Mouse (Mus musculus): Measurements from ENCODE around the gene Nbas.
A peak's percentile ranks its signal among the peaks of the same experiment; 100 is the strongest.

Gene Nbas

GRCm38 (mm10) chr12:13410191-13410590 is 141.3 kb downstream of the Nbas start:
- DNase-seq = no peak

DNA sequence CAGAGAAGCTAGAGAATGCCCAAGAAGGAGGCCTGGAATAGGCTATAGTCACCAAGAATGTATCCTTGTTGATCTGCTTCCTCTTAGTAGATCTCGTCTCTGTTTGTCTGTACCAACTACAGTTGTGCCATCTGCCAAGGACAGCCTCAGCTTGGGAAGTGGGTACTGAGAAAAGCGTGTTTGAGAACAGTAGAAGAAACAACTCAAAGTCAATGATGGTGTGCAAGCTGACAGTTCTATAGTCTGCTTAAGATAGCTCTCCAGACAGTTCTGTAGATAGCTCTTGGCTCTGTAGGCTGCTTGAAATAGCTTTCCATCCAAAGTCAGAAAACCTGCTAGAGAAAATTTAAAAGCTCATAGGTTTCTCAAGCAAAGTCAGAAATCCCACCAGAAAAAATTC is 149.7 kb downstream of the Nbas start:
- DNase-seq = peak; percentile 6

- DNase-seq = no peak
Observed at GRCm38 (mm10) chr12:13430219-13430618, 161.3 kb downstream of the Nbas start.

DNA sequence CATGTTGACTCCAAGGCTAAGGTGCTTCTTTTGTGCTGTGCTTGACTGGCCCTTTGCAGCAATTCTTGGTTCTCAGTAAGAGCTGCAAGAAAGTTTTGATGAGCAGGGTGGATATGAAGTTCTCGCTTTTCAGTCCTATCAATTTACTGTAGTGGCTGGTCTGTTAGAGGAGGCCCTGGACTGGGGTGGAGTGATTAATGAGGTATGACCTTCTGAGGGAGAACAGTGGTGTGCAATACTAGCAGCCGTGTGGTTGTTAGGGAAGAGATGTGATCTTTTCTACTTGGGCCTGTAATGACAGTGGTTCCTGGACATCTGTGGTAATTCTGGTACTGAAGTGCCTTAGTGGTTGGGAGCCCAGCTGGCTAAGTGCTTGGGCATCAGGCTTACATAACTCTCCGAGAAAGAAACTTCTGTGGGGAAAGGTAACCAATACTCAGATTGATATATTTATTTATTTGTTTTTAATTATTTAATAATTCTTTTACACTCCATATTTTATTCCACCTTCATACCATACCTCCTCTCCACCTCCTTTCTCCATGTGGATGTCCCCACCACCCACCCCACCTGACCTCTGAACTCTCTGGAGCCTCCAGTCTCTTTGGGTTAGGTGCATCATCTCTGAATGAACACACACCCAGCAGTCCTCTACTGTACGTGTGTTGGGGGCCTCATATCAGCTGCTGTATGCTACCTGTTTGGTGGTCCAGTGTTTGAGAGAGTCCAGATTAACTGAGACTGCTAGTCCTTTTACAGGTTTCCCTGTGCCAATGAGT is 175.9 kb downstream of the Nbas start:
- DNase-seq = no peak

- no peak for DNase-seq
Observed at GRCm38 (mm10) chr12:13445486-13446065, 176.6 kb downstream of the Nbas start.

DNA sequence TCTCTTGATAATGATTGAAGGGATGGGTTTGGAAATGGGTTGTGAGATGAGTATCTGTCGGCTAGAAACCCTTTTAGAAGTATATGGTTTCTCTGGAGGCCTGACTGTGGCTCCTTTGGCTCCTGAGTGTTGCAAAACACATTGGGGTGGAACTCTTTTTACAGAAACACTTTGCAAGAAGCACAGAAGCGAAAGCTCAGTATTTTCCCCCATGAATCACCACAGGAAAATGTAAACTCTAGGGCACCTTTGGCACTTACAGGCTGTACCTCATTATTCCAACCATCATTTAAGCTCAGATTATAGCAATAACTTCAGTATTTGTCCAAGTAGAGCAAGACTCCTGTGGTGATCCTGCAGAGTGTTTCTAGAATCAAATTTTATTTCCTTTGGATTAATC is 180.0 kb downstream of the Nbas start:
- DNase-seq = no peak

GRCm38 (mm10) chr12:13452050-13452449 is 183.1 kb downstream of the Nbas start:
- no peak for DNase-seq

DNA sequence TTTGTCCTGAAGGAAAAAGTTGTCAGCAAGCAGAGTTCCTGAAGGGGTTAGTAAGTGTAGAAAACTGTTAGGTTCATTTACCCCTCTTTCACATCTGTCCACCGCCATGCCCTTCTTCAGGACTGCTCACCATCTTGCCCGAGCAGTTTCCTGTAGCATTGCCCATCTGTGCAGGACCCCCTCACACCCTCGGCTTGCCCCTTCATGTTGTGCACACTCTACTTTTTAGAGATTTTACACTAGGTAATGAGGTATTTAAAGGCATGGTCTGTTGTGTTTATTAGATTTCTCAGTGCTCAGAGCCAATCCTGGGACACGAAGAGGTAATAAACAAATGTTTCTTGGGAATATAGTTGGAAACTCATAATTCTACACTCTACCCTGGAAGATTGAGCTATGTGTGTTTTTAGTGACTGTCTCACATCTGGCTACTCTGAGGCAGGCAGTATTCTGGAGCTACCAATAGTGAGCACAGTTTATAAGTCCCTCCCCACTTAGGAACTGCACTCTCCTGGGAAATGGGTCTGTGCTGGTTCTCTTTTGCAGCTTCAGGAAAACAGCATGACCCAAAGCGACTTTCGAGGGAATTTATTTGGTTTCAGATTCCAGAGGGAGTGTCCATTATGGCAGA is 191.4 kb downstream of the Nbas start:
- no peak for DNase-seq

GRCm38 (mm10) chr12:13461558-13462153 is 192.7 kb downstream of the Nbas start:
- no peak for DNase-seq

DNA sequence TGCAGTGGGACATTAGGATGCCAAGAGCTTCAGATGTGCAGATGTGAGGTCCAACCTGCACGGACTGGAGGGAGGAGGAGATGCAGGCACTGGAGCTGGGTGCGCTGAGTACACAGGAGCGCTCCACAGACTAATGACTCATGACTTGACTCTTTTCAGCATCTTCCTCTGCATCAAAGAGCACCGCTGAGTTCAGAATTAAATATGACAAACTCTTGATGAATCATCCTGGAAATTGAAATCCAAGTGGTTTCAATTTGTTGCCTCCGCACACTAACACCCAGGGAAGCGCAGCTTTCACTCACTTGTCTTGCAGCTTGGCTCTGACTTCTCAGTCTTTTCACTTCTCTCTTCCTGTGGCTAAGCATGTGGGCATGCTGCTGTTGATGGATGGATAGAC is 193.5 kb downstream of the Nbas start:
- peak; percentile 10 for DNase-seq

- no peak for DNase-seq
Observed at GRCm38 (mm10) chr12:13465554-13465953, 196.6 kb downstream of the Nbas start.

- DNase-seq = no peak
Observed at GRCm38 (mm10) chr12:13474881-13475280, 205.9 kb downstream of the Nbas start.

- DNase-seq = no peak
Observed at GRCm38 (mm10) chr12:13479163-13479562, 210.2 kb downstream of the Nbas start.

GRCm38 (mm10) chr12:13486278-13486677 is 217.3 kb downstream of the Nbas start:
- DNase-seq = peak; percentile 14

- DNase-seq = no peak
Observed at GRCm38 (mm10) chr12:13497211-13497610, 228.3 kb downstream of the Nbas start.

DNA sequence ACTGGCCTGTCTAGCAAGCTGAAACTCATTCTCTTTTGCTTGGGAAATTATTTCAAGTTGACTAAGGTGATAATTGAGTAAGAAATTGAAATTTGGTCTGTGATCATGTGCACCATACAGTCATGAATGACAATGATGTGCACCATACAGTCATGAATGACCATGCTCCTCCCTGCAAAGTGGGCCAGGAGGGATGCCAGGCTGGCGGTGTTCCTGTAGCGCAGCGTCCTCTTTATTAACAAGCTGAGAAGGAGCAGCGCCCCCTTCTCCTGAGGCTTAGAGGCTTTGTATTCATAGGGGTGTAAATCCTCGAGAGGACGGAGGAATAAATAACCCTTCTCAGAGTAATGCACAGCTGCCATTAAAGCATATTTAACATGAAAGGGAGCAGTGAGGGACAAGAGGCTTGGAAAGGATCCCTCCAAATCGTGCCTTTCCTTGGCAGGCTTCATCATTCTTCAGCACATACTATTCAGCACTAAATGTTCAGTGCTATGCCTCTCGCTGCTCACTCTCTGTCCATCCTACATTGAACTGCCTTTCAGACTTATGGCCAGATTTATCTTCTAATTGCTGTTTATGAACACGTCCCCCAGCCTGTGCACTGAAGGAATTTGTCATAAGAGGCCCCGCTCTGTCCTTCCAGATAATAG is 230.4 kb downstream of the Nbas start:
- DNase-seq = no peak

- peak; percentile 14 for DNase-seq
Observed at GRCm38 (mm10) chr12:13500191-13500590, 231.3 kb downstream of the Nbas start.

- no peak for DNase-seq
Observed at GRCm38 (mm10) chr12:13504771-13505444, 236.0 kb downstream of the Nbas start.

DNA sequence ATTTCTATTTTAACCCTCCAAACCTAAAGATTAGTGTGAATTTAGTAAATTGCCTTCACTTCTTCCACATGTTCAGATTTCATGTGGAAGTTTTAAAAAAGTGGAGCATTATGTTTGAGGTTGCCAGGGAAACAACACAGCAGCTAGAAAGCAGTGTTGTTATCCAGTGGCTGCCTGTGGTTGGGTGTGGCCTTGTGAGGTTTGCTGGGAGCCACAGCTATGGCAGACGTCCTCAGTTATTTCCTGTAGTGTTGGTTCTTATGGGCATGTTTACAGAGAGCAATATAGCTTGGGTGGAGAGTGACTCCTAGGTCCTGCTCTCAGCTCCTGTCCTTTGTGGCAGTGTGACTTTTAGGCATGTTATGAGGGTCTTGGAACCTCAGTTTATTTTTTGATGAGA is 249.1 kb downstream of the Nbas start:
- no peak for DNase-seq

DNA sequence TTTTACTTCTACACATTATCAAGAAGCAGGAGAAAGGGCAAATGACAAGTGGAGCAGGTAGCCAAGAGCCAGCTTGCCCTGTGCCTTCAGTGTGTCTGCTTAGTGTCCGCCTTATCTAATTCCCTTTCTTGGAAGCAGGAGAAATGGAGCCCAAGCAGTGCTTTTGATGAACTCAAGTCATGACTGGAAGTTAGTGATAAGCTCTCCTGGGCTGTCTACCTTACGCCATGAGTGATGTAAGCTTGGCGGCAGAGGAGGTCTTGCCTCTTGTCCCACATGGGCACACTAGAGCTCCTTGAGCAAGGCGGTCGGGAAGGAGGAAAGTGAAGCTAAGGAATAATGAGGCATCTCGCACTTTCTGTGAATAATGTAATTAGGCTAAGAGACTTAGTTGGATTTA is 250.5 kb downstream of the Nbas start:
- no peak for DNase-seq

DNA sequence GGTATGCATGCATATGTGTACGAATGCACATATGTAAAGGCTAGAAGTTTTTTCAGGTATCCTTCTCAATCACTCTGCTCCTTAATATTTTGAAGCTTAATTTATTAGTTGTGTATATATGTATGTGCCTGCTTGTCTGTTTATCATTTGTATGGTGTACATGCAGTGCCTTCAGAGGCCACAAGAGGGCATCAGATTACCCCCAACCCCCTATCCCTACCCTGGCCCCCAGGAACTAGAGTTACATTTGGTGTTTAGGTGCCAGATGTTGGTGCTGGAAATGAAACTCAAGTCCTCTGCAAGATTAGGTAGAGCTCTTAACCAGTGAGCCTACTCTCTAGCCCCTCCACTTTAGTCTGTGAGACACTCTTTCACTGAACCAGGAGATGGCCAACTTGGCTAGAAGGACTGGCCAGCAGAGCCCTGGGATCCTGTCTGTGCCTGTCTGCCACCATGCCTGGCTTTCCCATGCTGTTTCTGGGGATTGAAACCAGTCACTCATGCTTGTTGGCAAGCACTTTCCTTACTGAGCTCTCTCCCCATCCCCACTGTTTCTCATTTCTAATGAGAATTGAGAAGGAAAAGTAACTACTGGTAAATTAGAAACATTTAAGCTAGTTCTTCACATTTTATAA is 263.9 kb downstream of the Nbas start:
- DNase-seq = no peak

DNA sequence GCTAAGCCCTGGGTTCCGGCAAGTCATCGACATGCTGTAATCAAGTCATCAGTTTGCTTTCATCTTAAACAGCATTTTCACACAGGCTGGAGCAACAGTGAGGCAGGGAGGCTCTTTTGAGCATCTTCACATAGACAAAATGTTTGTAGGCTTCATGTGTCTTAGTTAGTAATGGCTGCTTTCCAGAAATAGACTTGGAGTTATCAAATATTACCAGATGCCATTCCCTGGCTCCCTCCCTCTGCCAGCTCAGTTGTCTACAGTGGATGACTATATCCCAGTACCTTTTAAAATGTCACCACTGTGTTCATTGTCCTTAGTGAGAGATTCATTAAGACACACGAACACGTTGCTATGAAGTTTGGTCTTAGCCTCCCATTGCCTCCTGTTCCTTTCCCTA is 270.2 kb downstream of the Nbas start:
- no peak for DNase-seq

Data from right cerebral cortex, postnatal 25 days (tissue).